Mouse (Mus musculus) cerebellum, adult 2 months (tissue): ENCODE results near the gene 1500009C09Rik.

Source experiments
- CTCF ChIP-seq: fragments of 200-500 bp; IDR thresholded peaks from 2 replicates; pipeline ENCODE4 v1.5.1; 2011; ENCODE audit warnings: low read depth, mild to moderate bottlenecking, control low read depth, low read length, moderate library complexity, borderline replicate concordance; ENCODE audit not compliant: insufficient read depth
- POLR2A ChIP-seq: fragments of 200-500 bp; IDR thresholded peaks from 2 replicates; pipeline ENCODE4 v1.6.1; 2011; ENCODE audit warnings: low read length, control low read depth, borderline replicate concordance; ENCODE audit not compliant: insufficient read depth

- TF ChIP-seq POLR2A: no peak
- no peak for TF ChIP-seq CTCF
These were observed 44.5 kb upstream of the 1500009C09Rik start for GRCm38 (mm10) chr15:82207504-82208219.
